Mouse (Mus musculus) heart, postnatal 4 days (tissue): ENCODE measurements at regions not wholly inside any gene's neighbourhood (a gene's known extent, or its start where the extent isn't known, plus 50 kb on each side); places are given as distances from the start of the nearest gene placed in this dataset.
A peak's percentile ranks its signal among the peaks of the same experiment; 100 is the strongest.

Experiments
- DNase-seq: peaks from one replicate; pipeline ENCODE4 v3.0.0; 2021

GRCm38 (mm10) chr4:114665684-114666083, 155.8 kb upstream of the Gm12830 start:
- DNase-seq = peak; percentile 89

- no peak for DNase-seq
These were observed 155.1 kb upstream of the Gm12830 start for GRCm38 (mm10) chr4:114666238-114666978.

GRCm38 (mm10) chr4:114666979-114667328, 154.6 kb upstream of the Gm12830 start:
- no peak for DNase-seq

- no peak for DNase-seq
These were observed 149.3 kb upstream of the Gm12830 start for GRCm38 (mm10) chr4:114672096-114672720.

GRCm38 (mm10) chr4:114676908-114677898, 144.3 kb upstream of the Gm12830 start:
- no peak for DNase-seq

GRCm38 (mm10) chr4:114678053-114678941, 143.2 kb upstream of the Gm12830 start:
- DNase-seq = no peak

GRCm38 (mm10) chr4:114680360-114680759, 141.2 kb upstream of the Gm12830 start:
- DNase-seq = no peak

GRCm38 (mm10) chr4:114682955-114683354, 138.6 kb upstream of the Gm12830 start:
- DNase-seq = no peak

GRCm38 (mm10) chr4:114683696-114684095, 137.8 kb upstream of the Gm12830 start:
- DNase-seq = no peak

GRCm38 (mm10) chr4:114684844-114685382, 136.6 kb upstream of the Gm12830 start:
- no peak for DNase-seq

- DNase-seq = peak; percentile 58
These were observed 136.1 kb upstream of the Gm12830 start for GRCm38 (mm10) chr4:114685454-114685853.

- DNase-seq = no peak
These were observed 135.4 kb upstream of the Gm12830 start for GRCm38 (mm10) chr4:114686091-114686490.

GRCm38 (mm10) chr4:114688356-114688972, 133.1 kb upstream of the Gm12830 start:
- peak; percentile 11 for DNase-seq

GRCm38 (mm10) chr4:114688973-114689371, 132.6 kb upstream of the Gm12830 start:
- DNase-seq = peak; percentile 12

- no peak for DNase-seq
These were observed 115.9 kb upstream of the Gm12830 start for GRCm38 (mm10) chr4:114705586-114705985.

GRCm38 (mm10) chr4:114710182-114710909, 111.2 kb upstream of the Gm12830 start:
- DNase-seq = no peak

GRCm38 (mm10) chr4:114711082-114711481, 110.4 kb upstream of the Gm12830 start:
- no peak for DNase-seq

- DNase-seq = no peak
These were observed 109.4 kb upstream of the Gm12830 start for GRCm38 (mm10) chr4:114712005-114712665.

- DNase-seq = no peak
These were observed 108.5 kb upstream of the Gm12830 start for GRCm38 (mm10) chr4:114712921-114713527.
